Mouse (Mus musculus) CH12.LX (cell line): ENCODE measurements around the gene Aatf. TPM values are rescaled to one million over a fixed set of nuclear protein-coding genes. Genes with fewer than 3 reads are reported as not detected.

Experiments used
- DNase-seq: peaks from one replicate; pipeline ENCODE4 v3.0.0-alpha.2; 2013; ENCODE audit errors: extremely low read depth
- H3K27ac ChIP-seq: 2 replicates; pipeline ENCODE4 v1.5.1; 2012; ENCODE audit warnings: low read depth, mild to moderate bottlenecking, control low read depth, moderate library complexity; ENCODE audit not compliant: insufficient read depth
- H3K27me3 ChIP-seq: replicated peaks from 2 replicates; pipeline ENCODE3; 2012; ENCODE audit warnings: inconsistent platforms
- H3K36me3 ChIP-seq, 2 experiments: replicated peaks in 1 of 2; 2 replicates each; pipeline versions ENCODE3 to v1.6.1; 2012; ENCODE audit warnings: inconsistent platforms in 1 of 2, low read length in 1 of 2, mild to moderate bottlenecking in 1 of 2, mixed read lengths in 1 of 2, moderate library complexity in 1 of 2; ENCODE audit not compliant: control insufficient read depth in 1 of 2, insufficient read depth in 1 of 2
- H3K4me1 ChIP-seq, 2 experiments: 2 replicates each; pipeline ENCODE4 v1.6.1; 2012; ENCODE audit warnings: inconsistent platforms in 1 of 2, moderate library complexity in 1 of 2; ENCODE audit not compliant: insufficient read depth in 2 of 2, control insufficient read depth in 1 of 2
- H3K4me2 ChIP-seq: 2 replicates; pipeline ENCODE4 v1.6.1; 2012; ENCODE audit warnings: low read depth, mild to moderate bottlenecking, control low read depth; ENCODE audit not compliant: poor library complexity, insufficient read depth, severe bottlenecking
- H3K4me3 ChIP-seq, 3 experiments: fragments of 150-350 bp in 1 of 3; sonication (generic) in 1 of 3; replicated peaks in 1 of 3; 2 replicates each; pipeline versions ENCODE3 to v1.5.1; 2011 to 2012; ENCODE audit warnings: low read depth in 2 of 3, low read length in 2 of 3, mild to moderate bottlenecking in 2 of 3, moderate library complexity in 2 of 3, control low read depth in 1 of 3, improper control_type of control experiment in 1 of 3, inconsistent platforms in 1 of 3, mixed read lengths in 1 of 3; ENCODE audit not compliant: poor library complexity in 1 of 3
- H3K79me2 ChIP-seq: replicated peaks from 2 replicates; pipeline ENCODE4 v1.6.1; 2012; ENCODE audit warnings: mild to moderate bottlenecking, moderate library complexity; ENCODE audit not compliant: control insufficient read depth, poor library complexity, insufficient read depth, severe bottlenecking; ENCODE audit errors: extremely low read depth
- H3K9ac ChIP-seq: 2 replicates; pipeline ENCODE4 v1.6.1; 2012; ENCODE audit warnings: low read depth, mild to moderate bottlenecking, control low read depth, moderate library complexity; ENCODE audit not compliant: insufficient read depth
- H3K9me3 ChIP-seq: replicated peaks from 2 replicates; pipeline ENCODE3; 2012; ENCODE audit warnings: low read length, inconsistent platforms, mixed read lengths
- BHLHE40 ChIP-seq: IDR thresholded peaks from 2 replicates; pipeline ENCODE4 v1.6.1; 2011; ENCODE audit warnings: mild to moderate bottlenecking, low read depth, low read length, improper control_type of control experiment
- CHD1 ChIP-seq: IDR thresholded peaks from 2 replicates; pipeline ENCODE4 v1.6.1; 2012; ENCODE audit warnings: low read depth, low read length, improper control_type of control experiment, inconsistent platforms
- ELF1 ChIP-seq: IDR thresholded peaks from 2 replicates; pipeline ENCODE4 v1.6.1; 2014; ENCODE audit warnings: low read depth, mild to moderate bottlenecking, inconsistent platforms, low read length, improper control_type of control experiment
- IRF4 ChIP-seq: IDR thresholded peaks from 2 replicates; pipeline ENCODE4 v1.6.1; 2014; ENCODE audit warnings: low read depth, mild to moderate bottlenecking, inconsistent platforms, low read length, improper control_type of control experiment
- KAT2A ChIP-seq: IDR thresholded peaks from 2 replicates; pipeline ENCODE4 v1.6.1; 2012; ENCODE audit warnings: low read length, improper control_type of control experiment, inconsistent platforms; ENCODE audit not compliant: insufficient replicate concordance
- MAFK ChIP-seq: IDR thresholded peaks from 2 replicates; pipeline ENCODE4 v1.6.1; 2011; ENCODE audit warnings: low read length, improper control_type of control experiment; ENCODE audit not compliant: insufficient replicate concordance
- MAX ChIP-seq: IDR thresholded peaks from 2 replicates; pipeline ENCODE4 v1.6.1; 2011; ENCODE audit warnings: low read length, improper control_type of control experiment
- MAZ ChIP-seq: IDR thresholded peaks from 2 replicates; pipeline ENCODE4 v1.6.1; 2012; ENCODE audit warnings: low read depth, mild to moderate bottlenecking, inconsistent platforms, low read length, improper control_type of control experiment, moderate library complexity
- MEF2A ChIP-seq: IDR thresholded peaks from 2 replicates; pipeline ENCODE4 v1.6.1; 2014; ENCODE audit warnings: low read depth, mild to moderate bottlenecking, inconsistent platforms, low read length, improper control_type of control experiment, borderline replicate concordance
- MXI1 ChIP-seq: IDR thresholded peaks from 2 replicates; pipeline ENCODE4 v1.6.1; 2011; ENCODE audit warnings: mild to moderate bottlenecking, low read depth, low read length, improper control_type of control experiment
- NELFE ChIP-seq: IDR thresholded peaks from 2 replicates; pipeline ENCODE4 v1.6.1; 2011; ENCODE audit warnings: low read depth, low read length, improper control_type of control experiment
- POLR2AphosphoS2 ChIP-seq: IDR thresholded peaks from 2 replicates; pipeline ENCODE4 v1.6.1; 2011; ENCODE audit warnings: low read depth, low read length, improper control_type of control experiment
- RAD21 ChIP-seq: IDR thresholded peaks from 2 replicates; pipeline ENCODE4 v1.6.1; 2011; ENCODE audit warnings: low read depth, mild to moderate bottlenecking, low read length, improper control_type of control experiment, moderate library complexity
- RCOR1 ChIP-seq: conservative IDR thresholded peaks from 2 replicates; pipeline ENCODE4 v1.6.1; 2012; ENCODE audit warnings: low read depth, mild to moderate bottlenecking, inconsistent platforms, low read length, improper control_type of control experiment
- SIN3A ChIP-seq: IDR thresholded peaks from 2 replicates; pipeline ENCODE4 v1.6.1; 2012; ENCODE audit warnings: low read length, improper control_type of control experiment, inconsistent platforms
- TBP ChIP-seq: conservative IDR thresholded peaks from 2 replicates; pipeline ENCODE4 v1.6.1; 2011; ENCODE audit warnings: low read depth, low read length, improper control_type of control experiment
- UBTF ChIP-seq: IDR thresholded peaks from 2 replicates; pipeline ENCODE4 v1.6.1; 2012; ENCODE audit warnings: low read depth, mild to moderate bottlenecking, inconsistent platforms, low read length, improper control_type of control experiment, moderate library complexity
- USF2 ChIP-seq: conservative IDR thresholded peaks from 2 replicates; pipeline ENCODE4 v1.6.1; 2011; ENCODE audit warnings: low read depth, low read length, improper control_type of control experiment
- ZKSCAN1 ChIP-seq: IDR thresholded peaks from 2 replicates; pipeline ENCODE4 v1.6.1; 2012; ENCODE audit warnings: low read depth, inconsistent platforms, low read length, improper control_type of control experiment, borderline replicate concordance
- dilution Hi-C: fragments of 300-500 bp; cut with MboI; formaldehyde crosslinking; loops from 2 replicates; pipeline ENCODE4 v1.14.3; 2020; ENCODE audit warnings: low sequenced_read_pairs; ENCODE audit not compliant: extremely low pct_unique_long_range_greater_than_20kb, extremely low pct_ligation_motif_present
- in situ Hi-C: fragments of 300-500 bp; cut with MboI; formaldehyde crosslinking; loops from 3 replicates; pipeline ENCODE4 v1.14.3; 2019; ENCODE audit warnings: low sequenced_read_pairs, low pct_ligation_motif_present, low pct_unique_long_range_greater_than_20kb, mixed read lengths
- polyA plus RNA-seq: library from polyadenylated mRNA; unstranded; fragments of >175 nt; gene quantifications from 2 replicates; pipeline ENCODE4 v1.2.1, GENCODE M21; 2012; ENCODE audit warnings: low read depth; ENCODE audit not compliant: insufficient read length
- total RNA-seq, 2 experiments: library from RNA; depleted of rRNA; stranded (reverse); fragments of 300-350 nt in 1 of 2; fragments of >200 nt in 1 of 2; gene quantifications; 2 replicates each; pipeline ENCODE4 v1.2.3; 2012 to 2014

Aatf gene
- total and polyA plus RNA-seq, 3 experiments, result 69.8 to 112 (median 71.7) TPM

GRCm38 (mm10) chr11:84562758-84563347 lies 49.5 kb upstream of the Aatf start:
- Histone ChIP-seq H3K4me3 (no peak overlapping the region), H3K9ac (no peak overlapping the region), H3K4me1 (0 out of 4 replicates have a peak, but pooled peaks cover 0 to 2% of the 10 kb centered on the region in 2 experiments), H3K79me2 (no peaks in the 10 kb centered on the region), H3K4me2 (no peak overlapping the region), H3K27ac (no peak overlapping the region), H3K36me3 (no peaks in the 10 kb centered on the region), H3K9me3 (no peaks in the 10 kb centered on the region), H3K27me3 (peaks cover 81% of the 10 kb centered on the region)
- TF ChIP-seq ZKSCAN1, result no peak
- dilution Hi-C loops, result no loop called here
- no peak for DNase-seq
- in situ Hi-C loops, result no loop called here

GRCm38 (mm10) chr11:84561546-84561945 lies 48.2 kb upstream of the Aatf start:
- Histone ChIP-seq H3K27ac (no peak overlapping the region), H3K27me3 (peaks cover 78% of the 10 kb centered on the region), H3K79me2 (no peaks in the 10 kb centered on the region), H3K4me2 (no peak overlapping the region), H3K4me3 (no peak overlapping the region), H3K9me3 (no peaks in the 10 kb centered on the region), H3K9ac (no peak overlapping the region), H3K36me3 (no peaks in the 10 kb centered on the region), H3K4me1 (0 out of 4 replicates have a peak, but pooled peaks cover 0 to 2% of the 10 kb centered on the region in 2 experiments)
- no peak for DNase-seq
- in situ Hi-C loops, result no loop called here
- dilution Hi-C loops, result no loop called here
- TF ChIP-seq MEF2A (no peak), MAZ (no peak), MAX (no peak), RAD21 (no peak), UBTF (no peak), NELFE (no peak), MXI1 (no peak), KAT2A (no peak), MAFK (no peak)

- H3K27me3 ChIP-seq, result peaks cover 77% of the 10 kb centered on the region
- dilution Hi-C loops, result no loop called here
- in situ Hi-C loops, result no loop called here
These were observed 40.6 kb upstream of the Aatf start for GRCm38 (mm10) chr11:84553821-84554450.

More at GRCm38 (mm10) chr11:84553821-84554450, 40.6 kb upstream of the Aatf start:
- DNase-seq, result no peak
- no peaks in the 10 kb centered on the region for H3K79me2 ChIP-seq
- TF ChIP-seq CHD1, result no peak
- TF ChIP-seq MAZ, result no peak
- TF ChIP-seq SIN3A, result no peak
- TF ChIP-seq RCOR1, result no peak
- TF ChIP-seq IRF4, result no peak
- no peak for TF ChIP-seq ELF1
- TF ChIP-seq BHLHE40, result no peak
- TF ChIP-seq USF2, result no peak
- no peak for TF ChIP-seq TBP
- no peak for TF ChIP-seq POLR2AphosphoS2
- H3K4me3 ChIP-seq, result no peak overlapping the region
- no peak overlapping the region for H3K4me2 ChIP-seq
- no peaks in the 10 kb centered on the region for H3K4me1 ChIP-seq
- peaks cover 12% of the 10 kb centered on the region for H3K9me3 ChIP-seq
- H3K27ac ChIP-seq, result no peak overlapping the region
- no peak overlapping the region for H3K9ac ChIP-seq
- H3K36me3 ChIP-seq, result no peaks in the 10 kb centered on the region
